Mouse (Mus musculus) heart, embryonic 12.5 days (tissue): ENCODE results near the gene Smurf2. TPM values are rescaled to one million over a fixed set of nuclear protein-coding genes. Genes with fewer than 3 reads are reported as not detected.

ENCODE experiments used
- ATAC-seq: fragments of 200-750 bp; cut with Nextera tagmentation; 2 replicates; pipeline ENCODE4 v1.8.0; 2017; ENCODE audit warnings: moderate TSS enrichment, moderate library complexity; ENCODE audit not compliant: insufficient number of reproducible peaks, low FRiP score
- H3K27ac ChIP-seq: fragments of 300-500 bp; sonication (generic); 2 replicates; pipeline ENCODE4 v1.5.1; 2016; ENCODE audit warnings: mild to moderate bottlenecking, moderate library complexity; ENCODE audit not compliant: poor library complexity, severe bottlenecking
- H3K27me3 ChIP-seq: fragments of 300-500 bp; sonication (generic); replicated peaks from 2 replicates; pipeline ENCODE4 v1.6.1; 2016; ENCODE audit warnings: mild to moderate bottlenecking, moderate library complexity
- H3K36me3 ChIP-seq: fragments of 300-500 bp; sonication (generic); 2 replicates; pipeline ENCODE4 v1.6.1; 2016; ENCODE audit warnings: mild to moderate bottlenecking, moderate library complexity
- H3K4me1 ChIP-seq: fragments of 300-500 bp; sonication (generic); replicated peaks from 2 replicates; pipeline ENCODE4 v1.6.1; 2016; ENCODE audit warnings: mild to moderate bottlenecking
- H3K4me2 ChIP-seq: fragments of 300-500 bp; sonication (generic); 2 replicates; pipeline ENCODE4 v1.6.1; 2016; ENCODE audit warnings: mild to moderate bottlenecking, moderate library complexity
- H3K4me3 ChIP-seq: fragments of 300-500 bp; sonication (generic); 2 replicates; pipeline ENCODE4 v1.5.1; 2016; ENCODE audit warnings: mild to moderate bottlenecking
- H3K9ac ChIP-seq: fragments of 300-500 bp; sonication (generic); 2 replicates; pipeline ENCODE4 v1.6.1; 2016; ENCODE audit warnings: mild to moderate bottlenecking, moderate library complexity
- H3K9me3 ChIP-seq: fragments of 300-500 bp; sonication (generic); replicated peaks from 2 replicates; pipeline ENCODE4 v1.6.1; 2016; ENCODE audit warnings: mild to moderate bottlenecking, moderate library complexity
- WGBS: fragments of 180-500 bp; shearing (Covaris S2); methylation state at CpG from one replicate; pipeline ENCODE4 v1.1.7; 2016; 5-methylcytosine and 5-hydroxymethylcytosine counted together
- polyA plus RNA-seq: library from polyadenylated mRNA; unstranded; fragments of >200 nt; fragmentation: Nextera tagmentation; extraction: Ambion mirVana; gene quantifications from 2 replicates; pipeline ENCODE4 v1.2.1, GENCODE M21; 2016

Gene Smurf2
- polyA plus RNA-seq, 1 experiment from 2014 or later: 12.0 TPM

DNA sequence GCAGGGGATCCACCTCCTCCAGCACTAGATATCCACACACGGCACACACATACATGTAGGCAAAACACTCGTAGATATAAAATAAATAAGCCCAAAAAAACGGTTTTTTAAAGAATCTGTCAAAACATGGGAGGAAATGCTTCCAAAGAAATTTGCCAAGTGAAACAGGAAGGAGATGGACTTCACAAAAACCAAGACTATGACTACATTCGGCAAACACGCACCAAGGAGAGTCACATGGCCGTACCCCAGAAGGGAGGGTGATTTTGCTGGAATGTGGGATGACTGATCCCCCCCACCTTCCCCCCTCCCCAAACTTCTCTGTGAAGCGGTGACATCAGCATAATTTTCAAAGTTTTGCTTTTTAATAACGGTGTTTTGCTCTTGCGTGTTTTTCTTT lies 33.6 kb upstream of the Smurf2 start:
- no peak overlapping the region for H3K9ac ChIP-seq
- 71% methylated on average over 9 of the region's 9 CpGs for WGBS
- H3K4me3 ChIP-seq: no peak overlapping the region
- no peak for ATAC-seq
- H3K4me1 ChIP-seq: peaks cover 11% of the 10 kb centered on the region
- H3K36me3 ChIP-seq: no peaks in the 10 kb centered on the region
- no peak overlapping the region for H3K27ac ChIP-seq
- 0 out of 2 replicates have a peak, but pooled peaks cover 8% of the 10 kb centered on the region for H3K9me3 ChIP-seq
- no peaks in the 10 kb centered on the region for H3K27me3 ChIP-seq
- no peak overlapping the region for H3K4me2 ChIP-seq

DNA sequence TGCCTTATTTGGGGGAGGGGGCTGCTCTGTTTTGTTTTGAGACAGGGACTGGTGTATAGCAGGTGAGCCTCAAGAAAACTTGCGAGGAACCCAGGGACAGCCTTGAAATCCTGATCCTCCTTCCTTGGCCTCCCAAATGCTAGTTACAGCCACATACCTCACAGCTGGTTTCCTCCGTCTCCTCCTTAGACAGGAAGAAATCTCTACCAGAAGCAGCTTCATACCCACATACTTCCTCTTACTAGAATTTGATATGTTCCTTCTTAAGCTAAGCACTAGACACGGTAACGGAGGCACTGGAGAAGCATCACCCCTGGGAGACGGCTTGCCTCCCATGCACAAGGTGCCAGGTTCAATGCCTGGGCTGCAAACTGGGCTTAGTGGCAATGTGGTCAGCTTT lies 16.8 kb upstream of the Smurf2 start:
- no peaks in the 10 kb centered on the region for H3K36me3 ChIP-seq
- H3K4me1 ChIP-seq: no peaks in the 10 kb centered on the region
- H3K9ac ChIP-seq: no peak overlapping the region
- no peak for ATAC-seq
- WGBS: 78% methylated on average over 5 of the region's 5 CpGs
- no peak overlapping the region for H3K4me2 ChIP-seq
- H3K27ac ChIP-seq: no peak overlapping the region
- H3K27me3 ChIP-seq: no peaks in the 10 kb centered on the region
- no peaks in the 10 kb centered on the region for H3K9me3 ChIP-seq
- no peak overlapping the region for H3K4me3 ChIP-seq

DNA sequence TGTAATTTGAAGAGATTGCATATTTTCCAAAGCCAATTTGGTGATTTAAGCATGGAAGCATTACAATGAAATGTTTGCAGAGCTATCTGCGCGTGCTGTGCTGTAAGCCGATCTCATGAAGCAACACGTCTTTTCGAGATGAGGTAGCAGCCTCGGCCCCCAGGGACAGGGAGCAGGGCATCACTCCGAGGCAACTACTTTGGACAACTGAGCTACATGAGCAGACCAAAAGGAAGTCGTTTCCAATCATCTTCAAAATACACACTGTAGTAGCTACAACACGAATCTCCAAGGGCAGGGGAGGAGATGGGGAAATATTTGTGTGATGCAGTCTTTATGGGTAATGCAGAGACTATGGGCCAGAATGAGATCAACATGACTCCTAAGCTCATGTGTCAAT lies 9.9 kb upstream of the Smurf2 start:
- H3K4me2 ChIP-seq: no peak overlapping the region
- no peak overlapping the region for H3K9ac ChIP-seq
- WGBS: 76% methylated on average over 9 of the region's 9 CpGs

DNA sequence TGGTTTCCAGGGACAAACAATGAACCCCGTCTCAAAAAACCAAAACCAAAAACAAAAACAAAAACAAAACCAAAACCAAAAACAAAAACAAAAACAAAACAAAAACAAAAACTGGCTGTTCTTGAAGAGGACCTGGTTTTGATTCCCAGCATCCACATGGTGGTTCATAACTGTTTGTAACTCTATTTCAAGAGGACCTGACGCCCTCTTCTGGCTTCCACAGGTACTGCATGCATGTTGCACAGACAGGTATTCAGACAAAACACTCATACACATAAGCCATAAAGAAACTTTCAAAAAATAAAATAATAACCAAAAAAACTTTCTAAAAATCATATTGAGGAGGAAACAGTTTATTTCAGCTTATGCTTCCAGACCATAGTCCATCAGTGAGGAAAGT lies 8.4 kb upstream of the Smurf2 start:
- ATAC-seq: no peak
- H3K27ac ChIP-seq: no peak overlapping the region
- H3K9ac ChIP-seq: no peak overlapping the region
- H3K4me3 ChIP-seq: no peak overlapping the region
- H3K27me3 ChIP-seq: no peaks in the 10 kb centered on the region
- no peak overlapping the region for H3K4me2 ChIP-seq
- H3K36me3 ChIP-seq: no peaks in the 10 kb centered on the region
- no peaks in the 10 kb centered on the region for H3K4me1 ChIP-seq
- no peaks in the 10 kb centered on the region; the same call in 1 of the 2 replicates for H3K9me3 ChIP-seq
- WGBS: 51% methylated on average over 2 of the region's 2 CpGs

More for the DNA sequence above, 9.9 kb upstream of the Smurf2 start:
- Histone ChIP-seq H3K9me3 (no peaks in the 10 kb centered on the region; the same call in 1 of the 2 replicates), H3K27ac (no peak overlapping the region), H3K36me3 (no peaks in the 10 kb centered on the region), H3K4me3 (no peak overlapping the region), H3K27me3 (no peaks in the 10 kb centered on the region), H3K4me1 (no peaks in the 10 kb centered on the region)
- ATAC-seq: no peak

DNA sequence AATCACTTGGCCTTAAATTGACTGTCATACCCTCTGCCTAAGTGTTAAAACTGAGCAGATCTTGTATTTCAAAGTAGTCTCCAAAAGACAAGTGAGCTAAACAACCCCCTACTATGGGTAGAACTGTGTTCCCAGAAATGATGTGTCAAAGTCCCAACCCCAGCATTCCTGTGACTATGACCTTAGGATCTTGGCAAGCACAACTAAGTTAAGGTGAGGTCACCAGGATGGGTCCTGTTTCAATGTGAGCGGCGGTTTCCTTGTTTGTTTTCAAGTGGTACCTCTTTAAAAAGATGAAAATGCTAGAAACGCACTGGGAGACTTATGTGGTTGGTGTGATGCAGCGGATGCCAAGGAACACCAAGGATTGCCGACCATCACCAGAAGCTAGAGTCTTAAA lies 7.4 kb upstream of the Smurf2 start:
- Histone ChIP-seq H3K9me3 (no peaks in the 10 kb centered on the region; the same call in 1 of the 2 replicates), H3K4me1 (no peaks in the 10 kb centered on the region), H3K27me3 (no peaks in the 10 kb centered on the region), H3K27ac (no peak overlapping the region), H3K4me3 (no peak overlapping the region), H3K36me3 (no peaks in the 10 kb centered on the region), H3K9ac (no peak overlapping the region), H3K4me2 (no peak overlapping the region)
- no peak for ATAC-seq
- 90% methylated on average over 5 of the region's 5 CpGs for WGBS

DNA sequence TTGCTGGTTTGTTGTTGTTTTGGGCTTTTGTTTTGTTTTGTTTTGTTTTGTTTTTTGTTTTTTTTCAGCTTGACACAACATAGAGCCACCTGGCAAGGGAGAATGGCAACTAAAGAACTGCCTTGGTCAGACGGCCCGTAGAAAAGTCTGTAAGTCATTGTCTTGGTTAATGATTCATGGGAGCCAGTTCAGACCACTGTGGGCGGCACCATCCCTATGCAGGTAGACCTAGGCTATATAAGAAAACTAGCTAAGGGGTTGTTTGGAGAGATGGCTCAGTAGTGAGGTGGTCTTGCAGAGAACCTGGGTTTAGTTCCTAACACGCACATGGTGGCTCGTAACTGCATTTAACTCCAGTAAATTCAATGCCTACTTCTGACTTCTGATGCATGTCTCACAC lies 6.7 kb upstream of the Smurf2 start:
- Histone ChIP-seq H3K4me1 (no peaks in the 10 kb centered on the region), H3K36me3 (no peaks in the 10 kb centered on the region), H3K9me3 (no peaks in the 10 kb centered on the region; the same call in 1 of the 2 replicates), H3K27me3 (no peaks in the 10 kb centered on the region), H3K4me3 (no peak overlapping the region), H3K27ac (no peak overlapping the region), H3K9ac (no peak overlapping the region), H3K4me2 (no peak overlapping the region)
- WGBS: 89% methylated on average over 5 of the region's 5 CpGs
- ATAC-seq: no peak

DNA sequence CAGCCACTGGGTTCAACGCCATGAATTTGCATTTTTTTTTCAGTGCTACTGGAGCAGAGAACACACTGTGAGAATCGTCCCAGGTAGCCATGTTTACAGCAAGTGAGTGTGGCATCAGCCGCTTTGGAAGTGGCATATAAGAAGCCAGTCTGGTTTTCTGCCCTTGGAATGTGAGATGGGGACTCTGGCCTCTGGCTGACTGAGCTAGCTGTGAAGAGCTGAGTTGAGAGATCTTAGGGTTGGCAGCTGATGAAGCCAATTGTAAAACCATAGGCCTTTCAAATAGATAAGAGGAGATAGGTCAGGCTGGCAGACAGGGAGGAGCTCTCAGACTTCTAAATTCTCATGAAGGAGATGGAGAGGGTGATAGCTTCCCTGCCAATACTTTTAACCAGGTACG lies 6.2 kb upstream of the Smurf2 start:
- H3K4me2 ChIP-seq: no peak overlapping the region
- 70% methylated on average over 4 of the region's 4 CpGs for WGBS
- H3K27me3 ChIP-seq: no peaks in the 10 kb centered on the region
- ATAC-seq: no peak
- H3K9ac ChIP-seq: no peak overlapping the region
- no peak overlapping the region for H3K27ac ChIP-seq
- H3K36me3 ChIP-seq: no peaks in the 10 kb centered on the region
- H3K4me3 ChIP-seq: no peak overlapping the region
- no peaks in the 10 kb centered on the region; the same call in 1 of the 2 replicates for H3K9me3 ChIP-seq
- H3K4me1 ChIP-seq: no peaks in the 10 kb centered on the region

DNA sequence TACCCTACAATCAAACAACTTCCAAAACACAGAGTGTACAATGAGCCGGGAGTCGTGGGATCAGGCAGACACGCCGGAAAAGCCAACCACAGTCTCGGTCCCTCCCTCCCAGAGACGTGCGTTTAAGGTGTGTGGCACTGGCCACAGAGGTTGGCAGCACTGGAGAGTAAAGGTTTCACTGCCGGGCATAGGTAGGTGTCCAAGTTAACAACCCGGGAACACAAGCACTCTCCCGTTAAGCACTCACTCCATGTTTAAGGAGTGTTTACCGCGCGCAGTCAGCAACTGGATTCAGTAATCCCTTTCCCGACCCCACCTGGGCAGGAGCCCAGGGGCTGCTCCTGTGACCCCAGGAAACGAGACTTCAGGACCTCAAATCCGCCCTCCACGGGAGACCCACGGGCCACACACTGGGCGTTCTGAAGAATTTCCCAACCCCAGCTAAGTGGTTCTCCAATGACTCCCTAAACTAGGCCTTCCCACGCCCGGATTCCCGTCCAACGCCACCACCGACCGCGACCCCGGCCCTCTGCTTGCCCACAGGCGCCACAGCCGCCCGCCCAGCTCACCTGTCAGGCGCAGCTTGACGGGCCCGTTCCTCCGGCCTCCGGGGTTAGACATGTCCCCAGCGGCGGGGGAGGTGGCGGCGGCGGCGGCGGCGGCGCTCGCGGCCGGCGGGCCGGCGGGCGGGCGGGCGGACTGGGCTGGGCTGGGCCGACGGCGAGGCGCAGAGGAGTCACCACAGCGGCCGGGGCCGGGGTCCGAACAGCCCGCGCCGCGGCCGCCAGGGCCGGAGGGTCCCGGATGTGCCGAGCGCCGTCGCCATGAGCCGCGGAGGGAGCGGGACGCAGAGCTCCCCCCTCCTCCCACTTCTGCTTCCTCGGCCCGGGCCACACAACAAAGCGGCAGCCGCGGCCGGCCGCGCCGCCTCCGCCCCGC lies 634 bp downstream of the Smurf2 start:
- Histone ChIP-seq H3K36me3 (no peaks in the 10 kb centered on the region), H3K9ac (peak overlapping the region; percentile 95), H3K27ac (peak overlapping the region; percentile 94), H3K4me2 (peak overlapping the region; percentile 75), H3K27me3 (no peaks in the 10 kb centered on the region), H3K9me3 (no peaks in the 10 kb centered on the region), H3K4me1 (peaks cover 16% of the 10 kb centered on the region), H3K4me3 (peak overlapping the region; percentile 83)
- peak; percentile 83 for ATAC-seq
- under 1% methylated on average over 67 of the region's 87 CpGs for WGBS

DNA sequence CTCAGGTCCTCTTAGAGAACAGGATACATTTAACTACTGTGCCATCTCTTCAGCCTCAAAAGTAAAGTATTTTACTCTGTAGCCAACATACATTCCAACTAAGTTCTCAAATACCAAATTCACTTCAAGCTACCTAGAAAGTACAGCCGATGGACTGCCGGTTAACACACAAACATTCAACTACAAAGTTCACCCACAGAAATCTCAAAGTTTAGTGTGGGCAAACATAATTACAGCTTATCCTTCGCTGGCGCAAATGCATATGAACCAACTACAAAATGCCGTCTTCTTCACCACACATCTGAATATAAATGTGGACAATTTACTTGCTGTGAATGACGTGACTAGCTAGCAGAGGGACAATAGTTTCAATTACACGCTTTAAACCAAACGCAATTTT lies 1.6 kb downstream of the Smurf2 start:
- Histone ChIP-seq H3K4me2 (peak overlapping the region; percentile 75), H3K4me1 (peaks cover 16% of the 10 kb centered on the region), H3K27me3 (no peaks in the 10 kb centered on the region), H3K4me3 (peak overlapping the region; percentile 83), H3K9ac (peak overlapping the region; percentile 95), H3K9me3 (no peaks in the 10 kb centered on the region), H3K27ac (no peak overlapping the region), H3K36me3 (no peaks in the 10 kb centered on the region)
- WGBS: 38% methylated on average over 8 of the region's 8 CpGs
- ATAC-seq: no peak

DNA sequence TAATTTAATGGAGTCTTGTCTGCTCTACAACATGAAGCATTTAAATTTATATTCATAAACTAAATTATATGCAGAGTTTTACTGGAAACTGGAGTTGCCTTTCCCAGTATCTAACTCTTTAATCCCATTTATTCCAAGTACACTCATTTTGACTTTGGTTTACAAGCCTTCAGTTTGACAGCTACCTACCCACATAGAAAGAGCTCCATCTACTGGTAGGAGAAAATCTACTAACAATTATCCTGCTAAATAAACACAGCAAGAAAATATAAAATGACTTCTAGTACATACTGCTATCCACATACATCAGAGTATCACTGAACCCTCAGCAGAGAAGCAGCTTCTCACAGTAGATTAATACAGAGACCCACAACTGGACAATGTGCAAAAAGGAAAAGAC lies 9.3 kb downstream of the Smurf2 start:
- H3K4me1 ChIP-seq: no peaks in the 10 kb centered on the region
- ATAC-seq: no peak
- no peak overlapping the region for H3K27ac ChIP-seq
- H3K27me3 ChIP-seq: no peaks in the 10 kb centered on the region
- H3K9ac ChIP-seq: no peak overlapping the region
- H3K9me3 ChIP-seq: no peaks in the 10 kb centered on the region
- H3K4me2 ChIP-seq: no peak overlapping the region
- H3K36me3 ChIP-seq: no peaks in the 10 kb centered on the region
- no peak overlapping the region for H3K4me3 ChIP-seq

DNA sequence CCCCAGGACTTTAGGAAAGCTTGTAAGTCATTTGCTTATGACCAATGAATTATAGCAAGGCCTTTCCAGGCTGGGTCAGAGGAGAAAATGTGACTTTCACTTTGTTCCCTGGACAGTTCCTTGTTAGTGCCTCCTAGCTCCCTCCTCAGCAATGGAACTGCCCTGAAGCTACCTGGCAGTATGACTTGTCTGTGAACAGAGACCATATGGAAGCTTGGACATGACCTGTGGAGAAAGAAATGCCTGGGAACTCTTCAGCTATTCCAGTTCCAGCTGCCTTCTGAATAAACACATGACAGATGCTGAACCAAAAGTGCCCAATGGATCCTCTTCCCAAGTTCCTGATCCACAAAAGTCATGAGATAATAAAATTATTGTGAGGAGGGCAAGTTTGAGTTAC lies 12.5 kb downstream of the Smurf2 start:
- no peak for ATAC-seq
- H3K4me2 ChIP-seq: no peak overlapping the region
- peaks cover 7% of the 10 kb centered on the region for H3K36me3 ChIP-seq

DNA sequence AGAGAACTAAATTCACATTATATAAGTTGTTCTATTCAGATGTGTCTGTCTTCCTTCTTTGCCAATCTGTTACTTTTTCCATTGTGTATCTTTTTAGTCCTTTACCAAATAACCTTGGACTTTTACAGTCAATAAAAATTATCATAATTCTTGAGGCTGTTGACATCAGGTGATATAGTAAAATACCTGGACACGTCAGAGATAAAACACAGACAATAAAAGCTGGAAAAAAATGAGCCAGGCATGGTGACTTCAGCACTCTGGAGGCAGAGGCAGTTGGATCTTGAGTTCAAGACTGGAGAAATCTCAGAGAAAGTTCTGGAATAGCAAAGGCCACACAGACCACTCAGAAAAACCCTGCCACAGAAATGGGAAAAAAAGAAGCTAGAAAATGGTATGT lies 13.3 kb downstream of the Smurf2 start:
- ATAC-seq: no peak
- Histone ChIP-seq H3K4me2 (no peak overlapping the region), H3K27ac (no peak overlapping the region), H3K9ac (no peak overlapping the region), H3K9me3 (no peaks in the 10 kb centered on the region), H3K27me3 (no peaks in the 10 kb centered on the region), H3K4me1 (no peaks in the 10 kb centered on the region), H3K36me3 (peaks cover 7% of the 10 kb centered on the region), H3K4me3 (no peak overlapping the region)
- WGBS: 78% methylated on average over 1 of the region's 1 CpGs

More for the DNA sequence above, 12.5 kb downstream of the Smurf2 start:
- Histone ChIP-seq H3K9me3 (no peaks in the 10 kb centered on the region), H3K4me1 (no peaks in the 10 kb centered on the region), H3K4me3 (no peak overlapping the region), H3K27me3 (no peaks in the 10 kb centered on the region), H3K27ac (no peak overlapping the region), H3K9ac (no peak overlapping the region)
